Mouse (Mus musculus) heart, embryonic 15.5 days (tissue): ENCODE data around the gene Ccdc88c. TPM values are rescaled to one million over a fixed set of nuclear protein-coding genes. Genes with fewer than 3 reads are reported as not detected.
A peak's percentile ranks its signal among the peaks of the same experiment; 100 is the strongest.

Source experiments
- ATAC-seq: fragments of 200-750 bp; cut with Nextera tagmentation; replicated peaks from 2 replicates; pipeline ENCODE4 v1.8.0; 2017; ENCODE audit warnings: low read depth, moderate TSS enrichment; ENCODE audit not compliant: insufficient number of reproducible peaks, insufficient read depth, low FRiP score
- H3K27ac ChIP-seq: fragments of 300-500 bp; sonication (generic); 2 replicates; pipeline ENCODE4 v1.5.1; 2015; ENCODE audit warnings: mild to moderate bottlenecking, inconsistent platforms
- H3K27me3 ChIP-seq: fragments of 300-500 bp; sonication (generic); 2 replicates; pipeline ENCODE4 v1.6.1; 2015; ENCODE audit warnings: inconsistent platforms
- H3K36me3 ChIP-seq: fragments of 300-500 bp; sonication (generic); 2 replicates; pipeline ENCODE4 v1.6.1; 2015; ENCODE audit warnings: mild to moderate bottlenecking, inconsistent platforms
- H3K4me1 ChIP-seq: fragments of 300-500 bp; sonication (generic); replicated peaks from 2 replicates; pipeline ENCODE4 v1.6.1; 2015; ENCODE audit warnings: inconsistent platforms
- H3K4me2 ChIP-seq: fragments of 300-500 bp; sonication (generic); 2 replicates; pipeline ENCODE4 v1.6.1; 2015; ENCODE audit warnings: inconsistent platforms, mild to moderate bottlenecking, moderate library complexity
- H3K4me3 ChIP-seq: fragments of 300-500 bp; sonication (generic); 2 replicates; pipeline ENCODE4 v1.5.1; 2015; ENCODE audit warnings: mild to moderate bottlenecking, inconsistent platforms
- H3K9ac ChIP-seq: fragments of 300-500 bp; sonication (generic); 2 replicates; pipeline ENCODE4 v1.6.1; 2015; ENCODE audit warnings: mild to moderate bottlenecking, inconsistent platforms
- H3K9me3 ChIP-seq: fragments of 300-500 bp; sonication (generic); replicated peaks from 2 replicates; pipeline ENCODE4 v1.6.1; 2016; ENCODE audit warnings: inconsistent platforms
- WGBS: fragments of 180-500 bp; shearing (Covaris S2); methylation state at CpG from one replicate; pipeline ENCODE4 v1.1.7; 2015; ENCODE audit warnings: mixed read lengths; 5-methylcytosine and 5-hydroxymethylcytosine counted together
- polyA plus RNA-seq: library from polyadenylated mRNA; unstranded; fragments of >200 nt; fragmentation: Nextera tagmentation; extraction: Ambion mirVana; gene quantifications from 2 replicates; pipeline ENCODE4 v1.2.1, GENCODE M21; 2015

Ccdc88c gene
- 2.4 and 5.3 TPM in 2 replicates for polyA plus RNA-seq

DNA sequence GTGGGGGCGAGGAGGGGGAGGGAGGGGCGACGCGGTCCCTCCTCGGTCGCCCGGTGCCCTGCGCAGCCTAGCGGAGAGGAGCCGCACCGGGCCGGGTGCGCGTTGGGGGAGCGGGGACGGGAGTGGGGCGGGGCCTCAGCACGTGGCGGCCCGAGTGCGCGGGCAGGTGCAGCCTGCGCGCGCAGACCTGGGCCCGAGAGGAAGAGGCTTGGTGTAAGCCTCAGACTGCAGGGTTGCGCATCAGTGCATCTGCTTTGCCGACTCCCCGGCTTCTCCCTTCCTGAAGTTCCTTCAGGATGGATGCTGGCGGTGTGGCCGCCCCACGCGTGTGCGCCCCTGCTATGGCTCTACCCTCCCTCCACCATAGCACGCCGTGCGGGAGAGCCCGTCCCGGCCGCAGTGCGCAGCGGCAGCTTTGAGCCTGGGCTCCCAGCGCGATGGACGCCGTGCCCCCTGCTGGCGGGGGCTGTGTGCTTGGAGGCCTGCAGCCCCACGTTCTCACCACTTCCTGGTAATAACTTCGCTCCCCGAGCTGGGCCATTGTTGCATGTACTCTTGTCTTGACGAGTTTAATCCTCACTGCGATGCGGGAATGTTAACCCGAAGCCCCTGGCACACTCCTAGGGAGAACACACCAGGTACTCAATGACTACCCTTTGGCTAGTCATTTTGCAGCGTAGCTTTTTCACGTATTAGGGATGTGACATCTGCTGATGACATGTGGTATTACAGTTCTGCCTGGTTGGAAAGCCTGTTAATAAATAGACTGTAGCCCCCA, at the start of gene Ccdc88c:
Gene Ccdc88c, minus strand, starts transcription at position 103 of the 778 bp plus-strand sequence.
- peaks cover 30% of the 10 kb centered on the region for H3K4me1 ChIP-seq
- H3K4me2 ChIP-seq = peak within 1 kb of the TSS; percentile 93
- H3K9me3 ChIP-seq = no peaks in the 10 kb centered on the region
- peak within 1 kb of the TSS; percentile 73 for H3K4me3 ChIP-seq
- H3K9ac ChIP-seq = peak within 1 kb of the TSS; percentile 74
- peaks cover 37% of the 10 kb centered on the region for H3K27me3 ChIP-seq
- ATAC-seq = peak; percentile 82
- WGBS = under 1% methylated on average over 56 of the region's 56 CpGs
- H3K27ac ChIP-seq = peak within 1 kb of the TSS; percentile 71
- H3K36me3 ChIP-seq = no peaks in the 10 kb centered on the region

DNA sequence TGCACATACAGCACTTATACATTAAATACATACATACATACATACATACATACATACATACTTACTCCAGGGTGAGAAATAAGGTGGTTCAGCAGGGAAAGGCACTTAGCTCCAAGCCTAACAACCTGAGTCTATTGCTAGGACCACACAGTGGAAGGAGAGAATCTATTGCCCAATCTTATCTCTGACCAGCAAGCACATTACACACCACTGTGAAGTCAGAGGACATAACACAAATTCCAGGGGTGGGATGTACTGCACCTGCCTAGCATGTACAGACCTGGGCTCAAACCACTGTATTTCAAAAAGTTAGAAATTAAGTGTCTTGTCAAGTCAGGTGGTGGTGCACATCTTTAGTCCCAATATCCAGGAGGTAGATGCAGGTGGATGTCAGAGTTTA, 49.1 kb upstream of the Ccdc88c start:
- Histone ChIP-seq H3K9me3 (no peaks in the 10 kb centered on the region), H3K27me3 (no peaks in the 10 kb centered on the region), H3K9ac (no peak overlapping the region), H3K36me3 (no peaks in the 10 kb centered on the region), H3K27ac (no peak overlapping the region), H3K4me2 (no peak overlapping the region), H3K4me1 (peaks cover 24% of the 10 kb centered on the region), H3K4me3 (no peak overlapping the region)
- ATAC-seq = no peak

DNA sequence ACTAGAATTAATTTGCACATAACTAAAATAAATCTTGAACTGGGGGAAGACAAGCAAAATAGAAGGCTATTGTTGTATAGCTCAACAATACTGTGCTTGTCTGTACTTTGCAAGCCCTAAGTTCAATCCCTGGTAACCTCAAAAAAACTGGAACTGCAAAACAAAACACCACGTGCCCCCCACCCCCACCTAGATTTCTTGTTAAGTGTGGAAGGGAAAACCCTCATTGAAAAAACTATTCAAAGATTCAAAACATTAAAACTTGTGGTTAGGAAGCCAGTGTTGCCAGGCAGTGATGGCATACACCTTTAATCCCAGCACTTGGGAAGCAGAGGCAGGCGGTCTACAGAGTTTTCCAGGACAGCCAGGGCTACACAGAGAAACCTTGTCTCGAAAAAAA, 46.6 kb upstream of the Ccdc88c start:
- WGBS = 68% methylated on average over 3 of the region's 3 CpGs
- H3K27me3 ChIP-seq = no peaks in the 10 kb centered on the region
- ATAC-seq = no peak
- no peak overlapping the region for H3K9ac ChIP-seq
- H3K4me1 ChIP-seq = peaks cover 16% of the 10 kb centered on the region
- H3K4me2 ChIP-seq = no peak overlapping the region
- H3K27ac ChIP-seq = no peak overlapping the region
- H3K9me3 ChIP-seq = no peaks in the 10 kb centered on the region
- no peaks in the 10 kb centered on the region for H3K36me3 ChIP-seq
- no peak overlapping the region for H3K4me3 ChIP-seq

DNA sequence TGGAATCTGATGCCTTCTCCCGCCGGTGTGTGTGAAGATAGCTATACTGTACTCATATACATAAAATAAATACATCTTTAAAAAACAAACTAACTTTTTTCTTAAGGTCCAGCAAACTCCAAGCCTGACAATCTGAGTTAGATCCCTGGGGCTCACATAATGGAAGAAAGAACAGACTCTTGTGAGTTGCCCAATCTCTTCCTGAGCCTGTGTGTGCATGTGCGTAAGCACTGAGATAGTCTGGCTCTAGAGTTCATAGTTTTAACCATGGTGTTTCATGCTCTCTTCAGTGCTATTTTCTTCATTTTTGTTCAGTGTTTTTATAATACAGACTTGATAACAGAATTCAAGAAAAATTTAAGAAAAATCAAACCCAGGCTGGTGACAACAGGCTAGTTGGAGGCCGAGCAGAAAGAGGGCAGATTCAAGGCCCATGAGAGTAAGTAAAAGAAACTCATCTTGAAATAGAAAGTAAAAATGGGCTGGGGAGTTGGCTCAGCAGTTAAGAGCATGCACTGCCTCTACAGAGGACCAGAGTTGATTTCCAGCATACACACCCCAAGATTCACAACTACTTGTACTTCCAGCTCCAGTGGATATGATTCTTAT, 46.1 kb upstream of the Ccdc88c start:
- H3K36me3 ChIP-seq = no peaks in the 10 kb centered on the region
- H3K27me3 ChIP-seq = no peaks in the 10 kb centered on the region
- H3K4me1 ChIP-seq = peaks cover 15% of the 10 kb centered on the region
- no peak overlapping the region for H3K27ac ChIP-seq
- H3K4me2 ChIP-seq = no peak overlapping the region
- H3K9ac ChIP-seq = no peak overlapping the region
- no peaks in the 10 kb centered on the region for H3K9me3 ChIP-seq
- H3K4me3 ChIP-seq = no peak overlapping the region
- 86% methylated on average over 4 of the region's 4 CpGs for WGBS
- ATAC-seq = no peak

DNA sequence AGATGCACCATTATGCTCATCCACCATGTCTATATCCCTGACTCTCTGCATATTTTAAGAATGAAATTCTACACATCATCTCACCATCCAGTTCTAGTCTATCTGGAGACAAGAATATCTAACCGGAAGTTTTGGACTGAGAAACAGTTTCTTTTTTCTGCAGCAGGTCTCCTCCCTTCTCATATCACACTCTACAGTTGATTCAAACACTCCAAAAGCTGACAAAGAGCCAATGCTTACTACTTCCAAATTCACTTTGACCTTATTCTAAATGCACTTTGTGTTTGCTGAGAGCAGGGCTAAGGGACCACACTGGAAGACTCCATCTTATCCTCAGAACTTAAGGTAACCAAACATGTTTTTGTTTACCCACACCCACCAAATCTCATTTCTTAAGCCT, 41.0 kb upstream of the Ccdc88c start:
- Histone ChIP-seq H3K4me1 (peaks cover 13% of the 10 kb centered on the region), H3K4me2 (no peak overlapping the region), H3K27ac (0 out of 2 replicates have a peak overlapping the region, but pooled peaks have one; percentile 7), H3K9ac (no peak overlapping the region), H3K27me3 (no peaks in the 10 kb centered on the region), H3K9me3 (no peaks in the 10 kb centered on the region), H3K36me3 (peaks cover 15% of the 10 kb centered on the region; the same call in 1 of the 2 replicates), H3K4me3 (no peak overlapping the region)
- WGBS = 40% methylated on average over 1 of the region's 1 CpGs
- no peak for ATAC-seq

DNA sequence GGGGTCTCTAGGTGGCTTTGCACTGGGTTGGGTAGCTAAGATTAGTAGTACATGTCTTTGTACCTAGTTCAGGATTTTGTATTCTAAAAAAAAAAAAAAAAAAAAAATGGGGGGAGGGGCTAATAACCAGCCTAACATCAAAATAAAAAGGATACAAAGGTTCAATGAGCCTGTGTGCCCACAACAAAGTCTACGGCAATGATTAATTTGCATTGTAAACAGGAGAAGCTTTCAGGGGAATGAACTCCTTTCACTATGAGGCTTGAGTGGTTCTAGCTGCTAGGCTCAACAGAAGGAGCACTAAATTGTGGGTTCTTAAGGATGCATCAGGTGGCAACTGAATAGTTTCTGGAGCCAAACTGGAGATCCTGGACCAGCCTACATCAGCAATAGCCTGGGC, 37.5 kb upstream of the Ccdc88c start:
- H3K4me2 ChIP-seq = no peak overlapping the region
- 84% methylated on average over 1 of the region's 1 CpGs for WGBS
- peaks cover 11% of the 10 kb centered on the region for H3K4me1 ChIP-seq
- H3K27me3 ChIP-seq = no peaks in the 10 kb centered on the region
- H3K27ac ChIP-seq = peak overlapping the region; percentile 29
- no peaks in the 10 kb centered on the region for H3K9me3 ChIP-seq
- peaks cover 44% of the 10 kb centered on the region for H3K36me3 ChIP-seq
- no peak overlapping the region for H3K9ac ChIP-seq
- no peak overlapping the region for H3K4me3 ChIP-seq
- no peak for ATAC-seq

DNA sequence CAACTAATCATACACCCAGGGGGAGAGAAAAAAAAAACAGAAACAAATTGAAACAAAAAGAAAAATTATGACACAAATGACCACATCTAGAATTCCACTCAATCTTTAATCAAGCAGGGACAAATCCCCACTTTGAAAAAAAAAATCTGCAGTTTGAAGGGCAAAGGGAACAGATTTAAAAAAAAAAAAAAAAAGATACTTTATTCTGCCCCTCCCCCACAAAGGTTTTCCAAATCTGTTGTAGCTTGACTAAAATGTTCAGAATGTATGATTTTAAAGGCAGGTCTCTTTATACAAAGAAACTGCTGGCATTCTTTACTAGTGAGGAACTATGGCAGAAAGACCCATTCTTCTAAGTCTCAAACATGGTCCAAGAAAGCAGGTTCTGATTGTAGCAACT, 11.1 kb upstream of the Ccdc88c start:
- no peak overlapping the region for H3K27ac ChIP-seq
- H3K36me3 ChIP-seq = peaks cover 60% of the 10 kb centered on the region
- H3K9me3 ChIP-seq = no peaks in the 10 kb centered on the region
- no peak for ATAC-seq
- no peak overlapping the region for H3K9ac ChIP-seq
- H3K4me1 ChIP-seq = no peaks in the 10 kb centered on the region
- H3K4me3 ChIP-seq = no peak overlapping the region
- H3K27me3 ChIP-seq = no peaks in the 10 kb centered on the region
- H3K4me2 ChIP-seq = no peak overlapping the region

DNA sequence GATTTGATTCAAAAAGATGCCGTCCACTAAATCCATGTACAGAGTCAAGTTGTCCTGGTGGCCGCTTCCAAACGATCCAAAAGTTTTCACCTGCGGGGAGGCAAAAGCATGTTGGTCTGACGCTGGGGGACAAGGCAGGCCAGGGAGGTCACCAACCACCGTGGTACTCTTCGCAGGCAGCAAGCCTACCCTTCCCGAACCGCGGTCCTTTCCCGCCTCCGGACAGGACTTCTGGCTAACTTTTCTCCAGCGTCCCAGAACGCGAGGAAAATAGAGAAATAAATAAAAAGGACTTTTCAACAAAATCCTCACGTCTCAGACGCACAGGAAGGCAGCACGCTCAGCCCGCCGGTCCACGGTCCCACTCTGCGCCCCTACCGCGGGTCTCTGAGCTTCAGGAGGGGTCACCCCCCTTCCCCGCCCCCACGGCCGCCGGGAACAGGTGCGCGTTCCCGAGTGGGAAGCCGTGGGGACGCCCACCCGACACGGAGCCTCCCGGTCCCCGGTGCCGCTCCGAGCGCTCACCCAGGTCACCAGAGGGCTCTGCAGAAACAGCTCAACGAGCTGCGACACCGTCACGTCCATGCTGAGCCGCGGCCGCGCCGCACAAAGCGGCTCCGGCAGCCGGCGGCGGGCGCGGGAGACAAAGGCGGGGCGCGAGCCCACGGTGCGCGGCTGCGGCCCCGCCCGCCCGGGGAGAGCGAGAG, 456 bp downstream of the Ccdc88c start:
- peak overlapping the region; percentile 93 for H3K4me2 ChIP-seq
- H3K27me3 ChIP-seq = peaks cover 42% of the 10 kb centered on the region
- H3K9ac ChIP-seq = peak overlapping the region; percentile 74
- H3K27ac ChIP-seq = peak overlapping the region; percentile 71
- no peaks in the 10 kb centered on the region for H3K9me3 ChIP-seq
- peaks cover 30% of the 10 kb centered on the region for H3K4me1 ChIP-seq
- no peaks in the 10 kb centered on the region for H3K36me3 ChIP-seq
- H3K4me3 ChIP-seq = peak overlapping the region; percentile 73
- under 1% methylated on average over 67 of the region's 67 CpGs for WGBS
- no peak; the same call in 1 of the 2 replicates for ATAC-seq

DNA sequence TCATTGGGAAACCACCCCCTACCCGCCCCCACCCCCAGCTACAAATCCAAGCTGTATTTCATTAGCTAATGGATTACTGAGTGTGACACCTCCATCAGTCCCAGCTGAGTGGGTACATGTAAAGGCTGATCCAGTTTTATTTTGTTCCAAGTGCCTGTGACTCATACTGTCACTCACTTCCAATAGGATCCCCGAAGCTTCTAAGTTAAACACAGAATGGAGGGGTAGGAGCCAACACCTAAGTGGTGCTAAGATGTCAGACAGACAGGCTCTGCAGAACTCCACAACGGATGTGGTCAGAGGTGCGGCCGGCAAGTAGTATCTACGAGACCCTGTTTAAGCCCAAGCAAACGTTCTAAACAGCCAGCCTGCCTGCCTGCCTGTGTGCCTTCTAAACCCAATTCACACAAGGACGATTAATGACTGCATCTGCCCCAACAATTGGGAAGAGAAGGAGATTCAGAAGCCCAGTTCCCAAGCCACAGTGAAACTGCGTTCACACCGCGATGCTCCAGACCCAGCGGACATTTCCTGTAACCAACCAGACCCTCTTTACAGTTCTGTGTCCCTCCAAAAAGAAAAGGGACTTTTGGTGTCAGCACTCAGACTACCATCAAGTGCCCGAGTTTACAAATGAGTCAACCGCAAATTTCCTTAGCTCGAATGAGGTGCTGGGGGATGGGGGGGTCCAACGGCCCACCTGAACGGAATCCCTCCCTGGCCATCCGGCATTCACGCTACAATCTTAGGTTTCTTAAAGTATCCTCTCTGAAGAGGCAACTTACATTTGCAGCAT, 1.2 kb downstream of the Ccdc88c start:
- WGBS = 9% methylated on average over 19 of the region's 19 CpGs
- no peaks in the 10 kb centered on the region for H3K9me3 ChIP-seq
- peak overlapping the region; percentile 73 for H3K4me3 ChIP-seq
- no peak for ATAC-seq
- peaks cover 30% of the 10 kb centered on the region for H3K4me1 ChIP-seq
- H3K27ac ChIP-seq = no peak overlapping the region
- H3K36me3 ChIP-seq = no peaks in the 10 kb centered on the region
- H3K4me2 ChIP-seq = peak overlapping the region; percentile 93
- peak overlapping the region; percentile 74; the same call in 1 of the 2 replicates for H3K9ac ChIP-seq
- H3K27me3 ChIP-seq = peaks cover 46% of the 10 kb centered on the region

DNA sequence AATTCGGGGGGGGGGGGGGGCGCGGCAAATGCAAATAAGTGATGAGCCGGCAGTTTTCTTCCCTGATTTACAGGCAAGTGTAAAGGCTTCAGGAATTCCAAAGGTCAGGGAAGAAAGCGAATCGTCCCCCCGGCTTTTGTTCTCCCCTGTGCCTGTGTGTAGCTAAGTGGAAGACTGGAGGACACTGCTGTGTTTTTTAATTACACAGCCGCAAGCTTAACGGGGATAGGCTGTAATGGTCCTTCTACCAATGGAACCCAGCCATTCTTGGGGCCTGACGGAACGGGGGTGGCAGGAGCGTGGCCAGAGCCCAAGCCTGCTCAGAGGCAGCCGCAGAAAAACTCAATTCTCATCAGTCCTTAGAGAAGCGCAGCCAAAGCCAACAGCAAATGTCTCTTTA, 1.9 kb downstream of the Ccdc88c start:
- H3K9ac ChIP-seq = peak overlapping the region; percentile 74; the same call in 1 of the 2 replicates
- H3K9me3 ChIP-seq = no peaks in the 10 kb centered on the region
- no peak overlapping the region for H3K27ac ChIP-seq
- 24% methylated on average over 14 of the region's 14 CpGs for WGBS
- peaks cover 30% of the 10 kb centered on the region for H3K4me1 ChIP-seq
- no peaks in the 10 kb centered on the region for H3K36me3 ChIP-seq
- H3K27me3 ChIP-seq = peaks cover 46% of the 10 kb centered on the region
- ATAC-seq = no peak
- peak overlapping the region; percentile 93 for H3K4me2 ChIP-seq
- H3K4me3 ChIP-seq = peak overlapping the region; percentile 73

DNA sequence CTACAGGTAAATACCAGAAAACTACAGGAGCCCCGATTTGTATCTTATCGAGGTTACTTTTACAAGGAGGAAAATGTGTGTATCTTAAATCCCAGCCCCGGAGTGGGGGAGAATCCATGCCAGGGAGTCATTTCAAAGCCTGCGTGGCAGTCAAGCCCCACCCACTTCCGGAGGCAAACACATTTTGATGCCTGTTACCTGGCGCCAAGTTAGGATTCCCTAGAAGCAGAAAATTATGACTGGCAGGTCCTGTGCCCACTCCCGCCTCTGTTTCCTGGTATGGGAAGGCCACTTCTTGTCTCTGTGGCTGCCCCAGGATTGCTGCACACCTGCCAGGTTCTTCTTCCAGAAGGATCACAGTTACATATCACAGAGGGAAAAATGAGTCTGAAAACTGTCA, 2.3 kb downstream of the Ccdc88c start:
- Histone ChIP-seq H3K4me2 (peak overlapping the region; percentile 93), H3K27me3 (peaks cover 46% of the 10 kb centered on the region), H3K4me3 (peak overlapping the region; percentile 73; the same call in 1 of the 2 replicates), H3K9ac (no peak overlapping the region), H3K36me3 (no peaks in the 10 kb centered on the region), H3K27ac (no peak overlapping the region), H3K4me1 (peaks cover 30% of the 10 kb centered on the region), H3K9me3 (no peaks in the 10 kb centered on the region)
- WGBS = 64% methylated on average over 7 of the region's 7 CpGs
- no peak for ATAC-seq
